Mouse (Mus musculus) heart, adult 2 months (tissue): ENCODE data around the gene Gramd1c.

Experiments used
- CTCF ChIP-seq: fragments of 200-600 bp; IDR thresholded peaks from 2 replicates; pipeline ENCODE4 v1.8.1; 2022; ENCODE audit warnings: antibody characterized with exemption, mild to moderate bottlenecking, moderate library complexity
- EP300 ChIP-seq: fragments of 200-500 bp; IDR thresholded peaks from 2 replicates; pipeline ENCODE4 v1.6.1; 2011; ENCODE audit warnings: low read depth, low read length, control low read depth; ENCODE audit not compliant: insufficient read depth
- POLR2A ChIP-seq: fragments of 200-500 bp; IDR thresholded peaks from 2 replicates; pipeline ENCODE4 v1.6.1; 2011; ENCODE audit warnings: mild to moderate bottlenecking, low read depth, low read length, control low read depth; ENCODE audit not compliant: insufficient read depth

DNA sequence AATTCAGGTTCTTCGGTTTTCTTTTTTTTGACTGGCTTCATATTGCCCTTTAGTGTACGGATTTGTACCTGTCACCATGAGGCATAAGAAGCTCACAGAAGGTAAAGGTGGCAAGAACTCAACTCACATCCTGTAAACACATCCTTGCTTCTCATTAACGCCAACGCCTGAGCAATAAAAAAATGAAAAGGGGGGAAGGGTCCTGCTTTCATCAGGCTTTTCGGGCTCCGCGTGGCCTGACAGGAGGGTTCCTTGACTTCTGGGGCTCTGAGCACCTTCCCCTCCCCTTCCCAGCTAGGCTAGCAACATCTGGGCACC lies 84.2 kb downstream of the Gramd1c start:
- TF ChIP-seq POLR2A (no peak), CTCF (no peak), EP300 (no peak)
